Mouse (Mus musculus) G1E-ER4 (cell line): ENCODE data around the gene Phrf1. TPM values are rescaled to one million over a fixed set of nuclear protein-coding genes. Genes with fewer than 3 reads are reported as not detected.

Experiments
- GATA1 ChIP-seq: IDR thresholded peaks from one replicate; pipeline ENCODE4 v1.8.0; 2012; ENCODE audit warnings: low read length, inconsistent platforms
- polyA plus RNA-seq: library from polyadenylated mRNA; stranded (reverse); fragments of >175 nt; gene quantifications from 2 replicates; pipeline ENCODE4 v1.2.3, GENCODE M21; 2012

The Phrf1 gene
- polyA plus RNA-seq, 1 experiment, result 132 TPM

DNA sequence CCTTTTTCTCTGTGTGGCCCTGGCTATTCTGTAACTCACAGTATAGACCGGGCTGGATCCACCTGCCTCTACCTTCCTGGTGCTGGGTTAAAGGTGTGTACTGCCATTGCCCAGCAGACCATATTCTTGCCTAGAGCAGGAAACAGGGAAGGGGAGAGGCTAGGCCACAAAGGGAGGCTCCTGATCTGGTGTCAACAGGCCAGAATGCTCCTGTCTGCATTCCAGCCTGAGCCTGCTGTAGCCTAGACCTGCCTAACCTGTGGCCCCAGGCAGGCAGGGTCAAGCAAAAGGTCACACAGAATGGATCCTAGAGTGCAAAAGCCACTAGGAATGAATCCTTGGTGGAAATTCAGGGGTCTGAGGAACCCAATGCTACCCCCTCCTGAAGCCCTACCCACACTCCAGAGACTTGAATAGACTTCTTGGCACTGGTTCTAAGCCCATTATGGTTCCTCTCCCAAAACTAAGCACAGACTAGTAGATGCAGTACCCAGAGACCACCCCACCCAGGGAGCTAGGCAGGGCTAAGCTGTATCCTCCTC lies 9.0 kb upstream of the Phrf1 start:
- no peak for TF ChIP-seq GATA1

DNA sequence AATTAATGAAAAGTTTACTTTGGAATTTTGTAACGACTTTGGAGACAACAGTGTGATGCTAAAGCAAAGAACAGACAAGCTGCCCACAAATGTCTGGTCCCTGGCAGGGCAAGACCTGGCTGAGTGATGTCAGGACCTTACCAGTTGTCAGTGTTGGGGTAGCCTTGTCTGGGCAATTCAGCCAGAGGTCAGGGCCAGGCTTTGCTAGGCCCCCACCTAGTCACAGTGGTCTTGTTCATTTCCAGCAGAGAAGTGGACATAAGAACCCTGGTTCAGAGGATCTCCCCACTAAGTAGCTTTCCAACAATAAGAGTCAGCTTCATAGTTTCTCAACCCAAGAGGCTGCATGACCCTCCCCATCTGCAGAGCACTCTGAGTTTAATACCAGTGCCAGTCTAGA lies 8.2 kb upstream of the Phrf1 start:
- no peak for TF ChIP-seq GATA1

DNA sequence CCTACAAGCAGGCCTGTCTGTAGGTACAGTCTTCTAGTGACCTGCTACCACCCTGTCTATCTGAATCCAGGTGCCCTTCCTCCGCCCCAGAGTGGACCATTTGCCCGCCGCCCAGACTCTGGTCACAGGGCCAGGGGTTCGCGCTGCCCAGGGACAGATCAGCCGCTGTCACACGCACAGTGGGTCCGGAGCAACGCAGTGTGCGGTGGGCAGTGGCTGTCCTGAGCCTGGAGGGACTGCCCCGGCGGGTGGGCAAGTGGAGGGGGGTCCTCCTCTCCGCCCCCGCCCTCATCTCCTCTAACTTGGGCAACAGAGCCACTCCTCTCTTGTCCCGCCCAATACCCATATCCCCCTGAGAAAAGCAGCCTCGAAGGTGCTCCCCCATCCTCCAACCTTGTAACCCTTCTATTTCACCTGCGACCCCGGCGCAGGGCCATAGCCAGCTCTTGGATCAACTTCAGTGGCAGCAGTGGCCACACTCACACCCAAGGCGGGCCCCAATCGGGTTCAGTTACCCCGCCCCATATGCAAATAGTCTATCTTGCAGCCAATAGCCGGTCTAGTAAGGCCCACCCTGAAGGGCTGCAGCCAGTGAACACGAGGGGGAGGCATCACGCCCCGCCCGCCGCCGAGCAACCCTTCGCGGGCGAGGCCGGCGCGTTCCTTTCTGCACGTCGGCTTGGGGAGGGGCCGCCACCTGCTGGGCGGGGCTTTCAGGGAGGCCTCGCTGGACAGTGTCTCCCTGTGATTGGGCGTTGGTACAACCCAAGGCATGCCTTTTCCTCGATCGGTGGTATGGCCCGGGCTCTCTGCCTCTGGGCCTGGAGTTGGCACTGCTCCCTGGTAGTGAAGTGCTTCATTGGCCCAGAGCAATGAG lies 7.1 kb upstream of the Phrf1 start:
- TF ChIP-seq GATA1, result no peak

DNA sequence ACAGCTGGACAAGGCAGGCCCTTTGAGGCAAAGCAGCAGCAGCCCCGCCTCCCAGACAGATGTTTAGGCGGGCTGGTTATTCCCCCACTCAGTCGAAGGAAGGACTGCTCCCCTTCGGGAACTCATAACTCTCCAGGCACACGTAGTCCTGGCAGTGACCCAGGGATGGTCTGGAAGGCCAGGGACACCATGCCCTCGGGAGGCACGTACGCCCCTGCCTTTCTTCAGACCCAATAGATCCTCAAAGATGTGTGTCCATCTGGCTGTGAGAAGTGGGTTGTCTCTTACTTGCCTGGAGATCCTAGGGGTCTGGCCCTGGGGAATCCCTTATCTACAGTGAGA lies 6.5 kb upstream of the Phrf1 start:
- no peak for TF ChIP-seq GATA1

DNA sequence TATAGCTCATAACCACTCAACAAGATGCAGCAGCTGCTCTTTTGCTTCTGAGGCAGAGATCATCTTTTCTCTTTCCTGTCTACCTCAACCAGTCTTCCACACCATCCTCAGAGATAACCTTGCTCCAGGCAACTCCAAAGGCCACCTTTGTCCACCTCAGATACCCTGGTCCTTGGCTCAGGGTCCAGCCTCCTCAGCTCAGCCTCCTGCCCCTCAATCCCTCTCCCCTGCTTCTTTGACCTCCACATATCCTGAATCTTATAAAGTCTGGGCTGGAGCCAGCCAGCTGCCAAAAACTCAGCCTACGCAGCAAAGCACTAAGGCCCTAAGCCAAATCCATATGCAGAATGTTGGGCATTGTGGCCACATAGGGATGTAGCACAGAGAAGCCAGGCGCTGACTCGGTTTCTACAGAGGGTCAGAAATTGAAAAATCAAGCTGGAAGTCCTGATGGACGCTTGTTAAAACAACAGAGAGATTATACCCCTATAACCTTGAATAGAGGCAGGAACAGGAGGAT lies 5.8 kb upstream of the Phrf1 start:
- TF ChIP-seq GATA1, result no peak

DNA sequence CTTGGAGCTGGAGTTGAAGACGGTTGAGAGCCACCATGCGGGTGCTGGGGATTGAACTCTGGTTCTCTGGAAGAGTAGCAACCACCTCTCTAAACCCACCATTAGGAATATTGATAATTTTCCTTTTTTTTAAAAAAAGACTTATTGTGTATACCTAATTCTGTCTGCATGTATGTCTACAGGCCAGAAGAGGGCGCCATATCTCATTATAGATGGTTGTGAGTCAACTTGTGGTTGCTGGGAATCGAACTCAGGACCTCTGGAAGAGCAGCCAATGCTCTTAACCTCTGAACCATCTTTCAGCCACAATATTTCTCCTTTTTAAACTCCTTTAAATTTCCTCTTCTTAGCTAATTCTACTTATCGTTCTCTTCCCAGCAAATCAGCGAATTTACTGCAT lies 2.0 kb upstream of the Phrf1 start:
- TF ChIP-seq GATA1, result no peak

DNA sequence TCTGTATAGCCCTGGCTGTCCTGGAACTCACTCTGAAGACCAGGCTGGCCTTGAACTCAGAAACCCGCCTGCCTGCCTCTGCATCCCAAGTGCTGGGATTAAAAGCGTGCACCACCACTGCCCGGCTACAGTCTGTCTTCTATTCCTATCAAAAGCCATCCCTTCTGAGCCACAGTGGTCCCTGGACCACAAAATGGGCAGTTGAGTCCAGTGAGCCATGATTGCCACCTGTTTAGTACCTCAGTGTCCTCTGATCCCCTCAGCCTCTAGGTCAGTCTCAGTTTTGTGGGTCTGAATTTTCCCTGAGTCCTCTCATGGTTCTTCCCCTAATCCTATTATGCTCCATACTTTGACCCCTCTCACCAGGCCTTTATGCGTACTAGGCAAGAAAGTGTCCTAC lies 788 bp upstream of the Phrf1 start:
- no peak for TF ChIP-seq GATA1

DNA sequence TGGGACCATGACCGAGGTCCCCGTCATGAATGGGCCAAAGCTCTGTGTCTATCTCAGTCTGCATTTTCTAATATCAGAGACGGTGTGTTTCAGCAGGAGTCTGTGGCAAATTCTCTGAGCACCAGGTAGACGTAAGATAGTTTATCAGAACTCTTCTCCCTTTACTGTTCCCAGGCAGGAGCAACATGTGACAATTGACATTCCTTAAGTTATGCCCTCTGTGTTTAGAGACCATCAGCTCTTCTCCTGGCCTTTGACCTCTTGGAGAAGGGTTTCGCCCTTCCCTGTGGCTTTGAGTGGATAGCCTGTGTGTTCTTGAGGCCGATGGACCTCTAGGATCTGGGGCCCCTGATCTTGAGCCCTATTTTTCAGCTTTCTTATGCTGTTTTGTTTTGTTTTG lies 1.1 kb downstream of the Phrf1 start:
- TF ChIP-seq GATA1, result no peak

DNA sequence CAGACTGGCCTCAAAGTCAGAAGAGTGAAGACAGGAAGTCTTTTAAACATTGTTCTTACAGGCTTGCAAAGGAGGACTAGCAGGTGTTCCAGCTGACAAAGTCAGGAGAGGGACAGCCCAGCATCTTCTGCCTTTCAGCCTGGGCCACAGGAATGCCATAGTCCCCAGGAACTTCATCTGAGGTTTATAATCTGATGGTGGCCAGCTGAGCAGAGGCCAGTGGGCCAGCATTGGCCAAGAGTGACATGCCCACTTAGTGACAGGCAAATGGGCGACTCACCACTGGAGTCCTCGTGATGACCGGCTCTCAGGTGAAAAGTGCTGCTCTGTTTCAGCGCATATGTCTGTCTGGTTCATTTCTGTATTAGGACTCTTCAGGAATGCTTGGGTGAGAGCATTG lies 2.0 kb downstream of the Phrf1 start:
- TF ChIP-seq GATA1, result no peak

DNA sequence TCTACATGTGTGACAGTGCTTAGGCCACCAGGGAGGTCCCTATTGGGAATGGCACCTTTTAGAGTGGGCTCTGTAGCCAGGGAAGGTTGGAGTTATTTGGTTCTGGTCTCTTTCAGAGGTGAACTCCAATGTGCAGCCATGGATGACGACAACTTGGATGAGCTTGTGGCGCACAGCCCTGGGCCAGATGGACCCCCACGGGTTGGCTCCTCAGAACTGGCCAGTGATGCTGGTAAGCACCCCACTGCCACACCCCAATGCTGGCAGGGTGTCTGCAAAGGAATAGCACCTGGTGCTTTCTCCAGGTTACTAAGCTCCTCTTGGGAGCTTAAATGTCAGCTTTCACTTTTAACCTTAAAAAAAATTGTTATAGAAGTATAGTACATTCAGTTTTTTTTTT lies 2.5 kb downstream of the Phrf1 start:
- TF ChIP-seq GATA1, result no peak

DNA sequence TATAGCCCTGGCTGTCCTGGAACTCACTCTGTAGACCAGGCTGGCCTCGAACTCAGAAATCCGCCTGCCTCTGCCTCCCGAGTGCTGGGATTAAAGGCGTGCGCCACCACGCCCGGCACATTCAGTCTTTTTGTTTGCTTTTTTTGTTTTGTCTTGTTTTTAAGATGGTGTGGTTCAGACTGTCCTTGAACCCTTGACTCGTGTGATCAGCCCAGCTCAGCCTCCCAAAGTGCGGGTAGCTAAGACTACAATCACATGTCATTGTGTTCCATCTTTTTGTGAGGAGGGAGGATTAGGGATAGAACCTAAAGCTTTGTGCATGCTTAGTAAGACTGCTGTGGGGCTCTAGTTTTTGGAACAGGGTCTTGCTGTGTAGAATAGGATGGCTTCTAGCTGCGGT lies 3.0 kb downstream of the Phrf1 start:
- no peak for TF ChIP-seq GATA1

DNA sequence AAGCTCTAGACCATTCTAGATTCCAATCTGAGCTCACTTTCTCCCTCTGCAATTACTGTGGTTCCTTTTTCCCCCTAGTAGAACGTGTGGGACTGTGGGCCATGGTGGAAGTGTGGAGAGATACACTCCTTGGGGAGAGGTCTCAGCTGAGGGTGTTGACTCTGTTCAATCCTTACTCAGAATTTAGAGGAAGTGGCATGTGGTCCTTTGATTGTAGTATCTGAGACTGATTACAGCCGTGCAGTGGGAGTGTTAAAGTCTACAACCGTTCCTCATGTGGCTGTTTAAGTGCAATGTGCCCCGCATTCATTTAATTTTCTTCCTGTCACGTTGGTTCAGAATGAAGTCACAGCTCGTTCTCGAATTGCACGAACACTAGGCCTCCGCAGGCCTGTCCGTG lies 27.6 kb downstream of the Phrf1 start:
- no peak for TF ChIP-seq GATA1

DNA sequence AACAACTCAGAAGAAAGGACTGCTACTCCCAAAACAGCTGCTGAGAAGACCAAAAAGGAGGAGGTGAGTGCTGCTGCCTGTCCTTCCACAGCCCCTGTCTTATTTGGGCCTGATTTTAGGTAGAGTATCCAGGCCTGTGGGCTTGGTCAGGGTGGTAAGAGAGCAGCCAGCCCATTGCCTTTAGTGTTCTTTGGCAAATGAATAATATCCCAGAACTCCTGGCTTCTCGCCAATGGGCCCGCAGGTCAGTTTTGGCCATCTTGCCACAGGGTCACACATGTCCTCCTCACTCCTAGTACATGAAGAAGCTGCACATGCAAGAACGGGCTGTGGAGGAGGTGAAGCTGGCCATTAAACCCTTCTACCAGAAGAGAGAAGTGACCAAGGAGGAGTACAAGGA lies 32.9 kb downstream of the Phrf1 start:
- no peak for TF ChIP-seq GATA1

DNA sequence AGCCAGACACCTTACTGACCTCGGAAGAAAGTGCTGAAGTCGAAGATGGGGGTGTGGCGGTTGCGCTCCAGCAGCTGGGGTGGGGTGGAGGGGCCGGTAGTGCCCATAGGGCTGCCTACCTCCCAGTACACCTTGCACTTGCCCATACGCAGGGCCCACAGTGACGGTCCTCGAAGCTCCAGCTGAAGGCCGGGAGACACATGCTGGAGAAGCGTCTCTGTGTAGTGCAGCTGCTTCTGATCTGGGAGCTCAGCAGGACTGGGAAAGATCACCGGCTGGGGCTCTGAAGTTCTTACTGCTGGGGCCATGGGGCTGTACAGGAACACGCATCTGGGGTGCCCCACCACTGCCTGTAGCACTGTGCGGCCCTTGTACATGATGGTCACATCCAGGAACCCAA lies 35.1 kb downstream of the Phrf1 start:
- no peak for TF ChIP-seq GATA1

DNA sequence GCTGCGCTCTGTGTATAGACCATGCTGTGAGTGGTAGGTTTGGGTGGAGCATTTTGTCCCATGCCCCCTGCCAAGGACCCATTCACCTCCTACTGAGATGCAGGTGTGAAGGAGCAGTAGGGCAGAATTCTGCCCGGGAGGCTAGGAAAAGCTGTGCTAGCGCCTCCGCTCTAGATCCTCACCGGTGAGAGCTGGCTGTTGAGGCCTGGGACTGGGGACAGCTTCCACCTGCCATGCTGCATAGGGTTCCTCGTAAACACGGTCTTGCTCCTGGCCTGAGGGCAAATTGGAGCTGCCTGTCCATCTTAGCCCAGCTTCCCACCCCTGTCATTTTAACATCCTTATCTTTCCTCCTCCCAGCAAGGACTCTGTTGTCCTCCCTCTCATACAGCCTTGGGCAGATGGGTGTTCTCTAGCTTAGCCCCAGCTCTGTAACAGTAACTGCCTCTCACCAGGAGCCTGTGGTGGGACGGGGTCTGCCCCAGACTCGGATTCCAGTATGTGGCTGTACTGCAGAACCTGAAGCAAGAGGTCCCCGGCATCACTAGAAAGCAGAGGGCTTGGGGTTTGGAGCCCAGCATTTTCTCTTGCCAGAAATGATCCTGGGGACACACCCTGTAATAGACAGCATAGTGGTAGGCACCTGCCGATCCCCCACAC lies 35.6 kb downstream of the Phrf1 start:
- TF ChIP-seq GATA1, result no peak

DNA sequence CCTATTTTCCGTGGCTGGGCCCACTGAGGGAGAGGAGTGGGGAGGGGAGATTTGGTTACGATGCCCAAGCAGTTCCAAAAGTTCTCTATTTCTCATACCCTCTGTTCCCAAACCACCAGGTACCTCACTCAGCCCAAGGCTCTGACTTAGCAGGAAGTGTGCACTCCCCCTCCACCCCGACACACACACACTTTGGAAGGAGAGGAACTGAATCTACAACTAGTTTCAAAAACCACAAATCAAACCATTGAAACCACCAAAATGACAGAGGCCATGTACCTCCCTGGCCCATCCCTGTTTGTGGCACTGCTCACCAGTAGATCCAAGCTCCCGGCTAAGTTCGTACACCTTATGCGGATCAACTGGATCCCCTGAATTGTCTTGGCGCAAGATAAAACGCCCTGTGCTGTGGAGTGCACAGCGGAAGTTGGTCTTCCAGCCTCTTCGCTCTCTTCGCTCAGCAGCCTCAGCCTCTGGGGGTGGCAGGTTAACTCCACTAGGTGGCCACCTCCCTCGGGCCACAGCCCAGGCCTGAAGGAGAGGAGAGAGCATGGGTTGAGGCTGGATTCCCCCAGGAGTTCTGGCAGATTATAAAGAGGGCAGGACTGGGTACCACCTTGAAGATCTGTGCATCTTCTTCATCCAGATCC lies 36.3 kb downstream of the Phrf1 start:
- no peak for TF ChIP-seq GATA1

DNA sequence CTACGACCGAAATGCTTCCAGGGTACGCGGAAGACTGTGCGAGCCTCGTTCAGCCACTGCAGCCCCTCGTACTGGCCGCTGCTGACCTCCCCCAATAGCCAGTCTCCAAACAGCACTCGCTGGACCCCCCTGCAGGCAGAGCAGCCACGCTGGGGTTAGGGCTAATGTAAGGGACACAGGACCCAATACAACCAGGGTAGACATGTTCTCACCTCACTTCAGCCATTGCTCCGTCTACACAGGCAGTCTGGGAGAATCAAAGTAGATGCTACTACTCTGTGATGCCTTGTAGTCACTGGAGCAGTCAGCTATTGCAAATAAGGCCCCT lies 36.8 kb downstream of the Phrf1 start:
- TF ChIP-seq GATA1, result no peak
